Mouse (Mus musculus) layer of hippocampus, postnatal 14 days (tissue): Measurements from ENCODE around the gene Lrfn2. TPM values are rescaled to one million over a fixed set of nuclear protein-coding genes. Genes with fewer than 3 reads are reported as not detected.

Experiments used
- DNase-seq, 2 experiments: peaks; one replicate each; pipeline ENCODE4 v3.0.0; 2021 to 2022; ENCODE audit warnings: low spot score in 2 of 2, mixed read lengths in 1 of 2
- total RNA-seq, 2 experiments: library from RNA; stranded (reverse); gene quantifications; 2 replicates each; pipeline ENCODE4 v1.2.3; 2021

Gene Lrfn2
- total RNA-seq, 2 experiments from 2014 or later: 41.1 to 41.4 TPM

GRCm38 (mm10) chr17:48962646-48963045 is 30.5 kb downstream of the Lrfn2 start:
- no peak for DNase-seq

GRCm38 (mm10) chr17:48963740-48964139 is 31.6 kb downstream of the Lrfn2 start:
- no peak for DNase-seq

DNA sequence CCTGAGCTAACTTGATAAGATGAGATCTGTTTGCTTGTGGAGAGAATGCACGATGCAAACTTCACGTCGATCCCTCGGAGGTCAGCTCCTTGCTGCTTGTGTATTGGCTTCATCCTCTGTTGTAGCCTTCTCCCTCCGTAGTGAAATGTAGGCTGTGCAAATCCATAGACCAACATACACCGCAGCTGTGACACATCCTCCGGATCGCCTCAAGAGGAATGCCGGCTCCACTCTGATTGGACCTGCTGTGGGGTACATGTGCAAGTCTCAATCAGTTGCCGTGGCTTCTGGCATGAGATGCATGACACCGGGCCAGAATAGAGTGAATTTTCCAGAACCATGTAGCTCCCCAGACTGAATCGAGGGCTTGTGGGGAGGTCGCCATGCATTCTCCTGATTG is 36.1 kb downstream of the Lrfn2 start:
- no peak for DNase-seq

- DNase-seq: no peak
Observed at GRCm38 (mm10) chr17:48971296-48971695, 39.1 kb downstream of the Lrfn2 start.

DNA sequence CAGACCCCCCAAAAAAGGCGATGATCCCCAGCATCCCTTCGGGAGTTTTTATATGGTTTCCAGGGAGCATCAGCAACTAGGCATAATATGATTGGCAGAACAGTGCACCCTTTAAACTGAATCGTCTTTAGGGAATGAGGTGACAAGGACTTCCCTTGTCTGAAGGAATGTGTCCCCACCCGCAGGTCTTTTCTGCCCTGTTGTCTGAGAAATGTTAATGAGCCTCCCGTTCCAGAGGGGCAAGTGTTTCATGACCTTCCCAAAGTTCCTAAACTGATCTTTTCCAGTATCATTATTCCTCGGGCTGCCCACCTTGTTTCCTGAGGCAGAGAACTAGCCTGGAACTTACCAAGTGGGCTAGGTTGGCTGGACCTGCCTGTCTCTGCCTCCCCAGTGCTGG is 40.7 kb downstream of the Lrfn2 start:
- no peak for DNase-seq

DNA sequence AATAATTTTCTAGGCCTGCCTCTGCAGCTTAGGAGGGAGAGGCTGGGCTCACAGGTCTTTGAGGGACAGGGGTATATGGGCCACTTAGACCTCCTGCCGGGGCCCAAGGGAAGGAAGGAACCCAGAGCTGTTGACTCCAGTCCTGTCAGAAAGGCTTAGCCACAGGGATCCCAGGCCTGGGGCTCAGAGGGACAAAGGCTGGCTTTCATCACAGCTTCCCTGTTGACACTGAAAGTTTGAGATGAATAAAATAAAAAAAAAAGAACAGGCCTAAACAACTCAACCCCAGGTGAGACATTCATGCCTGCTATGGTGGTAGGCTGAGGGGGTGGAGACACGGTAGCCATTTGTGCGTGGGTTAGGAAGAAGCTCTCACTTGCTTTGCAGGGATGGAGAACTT is 41.2 kb downstream of the Lrfn2 start:
- no peak for DNase-seq

DNA sequence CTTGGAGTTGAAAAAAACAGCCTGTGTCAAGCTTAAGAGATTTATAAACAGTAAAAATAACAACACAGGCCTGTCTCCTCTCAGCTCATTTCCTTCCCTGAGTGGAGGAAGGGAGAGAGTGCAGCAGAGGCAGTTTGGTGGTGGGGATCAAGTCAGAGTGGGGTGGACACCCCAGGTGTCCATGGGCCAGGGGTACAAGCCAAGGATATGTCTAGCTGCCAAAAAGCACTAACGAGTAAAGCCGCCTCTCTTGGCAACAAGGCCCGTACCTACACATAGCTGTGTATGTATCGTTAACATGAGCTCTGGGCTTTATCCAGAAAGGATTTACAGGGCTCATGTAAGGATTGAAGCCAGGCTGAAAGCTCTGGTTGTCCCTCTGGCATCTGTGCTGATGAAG is 42.9 kb downstream of the Lrfn2 start:
- no peak for DNase-seq

DNA sequence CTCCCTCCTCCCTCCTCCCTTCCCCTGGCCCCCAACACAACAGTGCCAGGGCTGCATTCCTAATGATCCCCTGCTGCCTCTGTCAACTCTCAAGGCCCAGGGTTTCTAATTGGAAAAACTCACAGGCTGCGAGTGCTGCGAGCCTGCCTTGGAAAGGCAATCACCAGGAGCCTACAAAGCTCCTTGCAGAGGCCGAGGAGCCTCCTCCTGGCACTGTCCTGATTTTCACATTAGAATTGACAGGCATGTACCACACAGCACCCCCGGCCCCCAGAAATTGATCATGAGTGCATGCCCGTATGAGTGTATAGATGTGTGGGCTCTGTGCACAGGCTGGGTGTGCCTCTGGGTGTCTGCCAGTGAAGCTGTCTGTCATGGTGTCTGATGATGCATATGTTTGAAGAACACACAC is 44.4 kb downstream of the Lrfn2 start:
- peak; percentile 50 to 63 for DNase-seq

- DNase-seq: no peak
Observed at GRCm38 (mm10) chr17:48995256-48995993, 63.2 kb downstream of the Lrfn2 start.

GRCm38 (mm10) chr17:48999463-49000227 is 67.5 kb downstream of the Lrfn2 start:
- no peak for DNase-seq

GRCm38 (mm10) chr17:49009384-49010073 is 77.3 kb downstream of the Lrfn2 start:
- no peak for DNase-seq

- DNase-seq: no peak
Observed at GRCm38 (mm10) chr17:49013876-49014600, 81.9 kb downstream of the Lrfn2 start.

DNA sequence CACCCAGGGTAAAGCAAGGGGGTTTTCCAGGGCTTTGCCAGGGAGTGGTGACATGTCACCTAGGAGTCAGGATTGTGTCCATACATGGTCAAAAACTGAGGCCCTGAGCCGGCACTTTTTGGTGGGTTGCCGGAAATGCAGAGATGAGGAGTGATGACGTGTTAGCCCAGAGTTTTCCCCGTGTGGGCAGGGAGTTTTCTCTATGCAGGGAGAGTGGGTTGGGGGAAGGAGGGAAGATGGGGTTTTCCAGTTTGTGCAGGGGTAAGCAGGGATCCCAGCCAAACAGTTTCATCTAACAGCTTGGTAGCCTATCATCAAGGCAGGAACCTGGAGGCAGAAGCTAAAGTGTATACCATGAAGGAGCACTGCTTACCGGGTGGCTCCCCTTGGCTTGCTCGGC is 83.2 kb downstream of the Lrfn2 start:
- no peak for DNase-seq

DNA sequence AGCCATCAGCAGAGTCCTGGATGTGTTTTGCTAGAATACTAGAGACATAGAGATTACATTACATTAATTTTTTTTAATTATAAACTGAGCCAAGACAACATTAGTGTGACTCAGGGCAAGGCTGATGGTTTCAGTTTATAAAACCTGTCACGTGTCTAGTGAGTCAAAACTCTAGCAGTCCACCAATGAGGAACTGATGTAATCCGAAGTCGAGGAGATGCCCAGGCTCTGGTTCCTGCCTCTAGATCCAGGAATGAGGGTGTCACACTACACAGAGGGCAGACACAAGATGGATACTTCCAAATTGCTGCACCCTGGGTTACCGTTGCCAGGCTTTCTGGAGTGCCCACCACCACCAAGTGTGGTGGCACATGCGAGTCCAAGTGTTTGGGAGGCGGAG is 84.0 kb downstream of the Lrfn2 start:
- DNase-seq: no peak

DNA sequence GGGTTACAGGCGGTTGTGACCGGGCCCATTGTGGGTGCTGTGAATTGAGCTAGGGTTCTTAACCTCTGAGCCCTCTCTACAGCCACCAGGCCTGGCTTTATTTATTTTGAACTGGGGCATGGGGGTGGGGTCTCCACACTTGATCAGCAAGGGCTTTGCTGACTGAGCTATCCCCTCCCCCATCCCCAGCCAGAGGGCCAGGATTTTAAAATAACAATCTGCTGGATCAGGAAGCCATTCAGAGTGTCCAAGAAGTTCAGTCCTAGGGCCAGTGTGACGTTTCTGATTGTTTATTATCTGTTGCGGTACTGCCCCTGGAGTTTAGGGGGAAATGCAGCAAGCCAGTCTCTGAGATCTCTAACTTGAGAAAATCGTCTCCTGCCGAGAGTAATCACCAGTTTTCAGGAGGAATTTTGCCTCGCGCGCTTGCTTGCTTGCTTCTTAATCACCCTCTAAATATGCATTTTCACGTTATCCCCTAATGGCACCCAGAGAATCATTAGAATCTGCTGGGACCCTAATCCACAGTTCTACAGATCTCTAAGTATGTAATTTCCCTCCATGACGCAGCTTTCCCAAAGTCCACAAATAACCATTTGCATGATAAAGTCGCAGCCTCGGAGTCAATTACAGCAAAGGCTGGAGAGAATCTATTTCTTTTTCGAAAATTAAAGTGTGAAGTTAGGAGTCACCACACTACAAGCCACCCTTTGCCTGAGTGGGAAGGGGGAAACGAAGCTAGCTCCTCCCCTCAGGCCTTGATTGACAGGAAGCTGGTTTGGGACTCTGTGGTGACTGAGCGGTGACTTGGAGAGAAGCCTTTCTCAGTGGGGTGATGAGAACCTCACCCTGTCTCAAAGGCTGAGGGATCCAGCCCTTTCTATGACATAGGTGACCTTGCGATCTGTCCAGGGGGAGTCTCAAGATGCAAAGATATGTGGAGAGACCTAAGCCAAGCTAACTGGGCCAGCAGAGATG is 85.5 kb downstream of the Lrfn2 start:
- DNase-seq: no peak

- no peak for DNase-seq
Observed at GRCm38 (mm10) chr17:49018774-49019488, 86.8 kb downstream of the Lrfn2 start.

GRCm38 (mm10) chr17:49029556-49030268 is 97.5 kb downstream of the Lrfn2 start:
- DNase-seq: peak; percentile 30 to 37

DNA sequence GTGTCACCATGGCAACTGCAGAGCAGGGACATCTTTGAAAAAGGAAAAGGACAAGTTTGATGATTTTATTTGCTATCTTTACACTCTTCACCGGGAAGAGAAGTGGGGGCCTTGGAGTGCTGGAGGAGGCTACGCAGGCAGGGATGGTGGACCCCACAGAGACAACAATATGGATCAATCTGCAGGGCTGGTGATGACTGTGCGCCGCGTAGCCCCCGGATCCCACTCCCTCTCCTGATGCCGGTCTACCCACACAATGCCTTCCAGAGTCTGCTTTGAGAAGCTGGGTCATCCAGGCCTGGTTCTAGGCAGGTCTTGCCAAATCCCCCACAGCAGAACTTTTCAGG is 98.1 kb downstream of the Lrfn2 start:
- DNase-seq: no peak

DNA sequence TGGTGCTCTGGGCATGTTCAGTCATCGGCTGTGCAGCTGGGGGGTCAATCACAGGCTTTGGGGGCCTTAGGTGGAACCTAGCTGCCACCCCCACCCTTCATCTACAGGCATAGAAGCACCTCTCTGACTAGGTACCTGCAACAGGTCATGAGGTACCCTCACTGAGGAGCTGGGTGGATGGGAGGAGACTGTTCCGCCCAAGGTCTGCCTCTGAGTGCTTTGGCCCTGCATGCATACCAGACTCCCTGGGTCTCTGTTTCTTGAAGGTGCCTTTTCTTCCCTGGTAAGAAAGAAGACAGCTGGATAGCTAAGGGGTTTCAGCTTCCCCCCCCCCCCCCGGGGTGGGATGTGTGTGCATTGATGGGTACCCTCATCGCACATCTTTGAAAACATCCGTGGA is 98.7 kb downstream of the Lrfn2 start:
- no peak for DNase-seq
